Mouse (Mus musculus): Measurements from ENCODE around the gene Hoxd10. TPM values are rescaled to one million over a fixed set of nuclear protein-coding genes. Genes with fewer than 3 reads are reported as not detected.

Gene Hoxd10
- total RNA-seq, 2 experiments from 2014 or later = not detected

GRCm38 (mm10) chr2:74688795-74689573, 2.7 kb upstream of the Hoxd10 start:
- no peak overlapping the region for H3K4me3 ChIP-seq
- H3K27ac ChIP-seq = no peak overlapping the region
- TF ChIP-seq CTCF (conservative IDR thresholded peaks at IDR 0.05) = no peak
- no peak for DNase-seq (ENCODE audit: low spot score in 2 of 2)

GRCm38 (mm10) chr2:74689574-74690337, 2.0 kb upstream of the Hoxd10 start:
- no peak for DNase-seq (ENCODE audit: low spot score in 2 of 2)
- Histone ChIP-seq H3K27ac (no peak overlapping the region), H3K4me3 (no peak overlapping the region)
- no peak for TF ChIP-seq CTCF (conservative IDR thresholded peaks at IDR 0.05)

- H3K4me3 ChIP-seq = no peak overlapping the region
- TF ChIP-seq CTCF (conservative IDR thresholded peaks at IDR 0.05) = no peak
- H3K27ac ChIP-seq = no peak overlapping the region
- no peak for DNase-seq (ENCODE audit: low spot score in 2 of 2)
These were observed 1.4 kb upstream of the Hoxd10 start for GRCm38 (mm10) chr2:74690338-74690716.

- no peak for TF ChIP-seq CTCF (conservative IDR thresholded peaks at IDR 0.05)
- Histone ChIP-seq H3K27ac (no peak overlapping the region), H3K4me3 (no peak overlapping the region)
- no peak for DNase-seq (ENCODE audit: low spot score in 2 of 2)
These were observed 477 bp downstream of the Hoxd10 start for GRCm38 (mm10) chr2:74691995-74692807.

GRCm38 (mm10) chr2:74692808-74693431, 1.2 kb downstream of the Hoxd10 start:
- Histone ChIP-seq H3K4me3 (no peak overlapping the region), H3K27ac (no peak overlapping the region)
- no peak for TF ChIP-seq CTCF (conservative IDR thresholded peaks at IDR 0.05)
- no peak for DNase-seq (ENCODE audit: low spot score in 2 of 2)

- no peak for DNase-seq (ENCODE audit: low spot score in 2 of 2)
- no peak overlapping the region for H3K4me3 ChIP-seq
- no peak for TF ChIP-seq CTCF (conservative IDR thresholded peaks at IDR 0.05)
- H3K27ac ChIP-seq = no peak overlapping the region
These were observed 1.7 kb downstream of the Hoxd10 start for GRCm38 (mm10) chr2:74693432-74693827.

- no peak for DNase-seq (ENCODE audit: low spot score in 2 of 2)
- H3K4me3 ChIP-seq = no peak overlapping the region
- H3K27ac ChIP-seq = no peak overlapping the region
- TF ChIP-seq CTCF (conservative IDR thresholded peaks at IDR 0.05) = peak; percentile 45
These were observed 2.3 kb downstream of the Hoxd10 start for GRCm38 (mm10) chr2:74694066-74694465.

GRCm38 (mm10) chr2:74695383-74695782, 3.7 kb downstream of the Hoxd10 start:
- TF ChIP-seq CTCF (conservative IDR thresholded peaks at IDR 0.05) = no peak
- no peak for DNase-seq (ENCODE audit: low spot score in 2 of 2)
- Histone ChIP-seq H3K27ac (no peak overlapping the region), H3K4me3 (no peak overlapping the region)

GRCm38 (mm10) chr2:74695813-74696430, 4.2 kb downstream of the Hoxd10 start:
- DNase-seq (ENCODE audit: low spot score in 2 of 2) = no peak
- no peak for TF ChIP-seq CTCF (conservative IDR thresholded peaks at IDR 0.05)
- no peak overlapping the region for H3K4me3 ChIP-seq
- no peak overlapping the region for H3K27ac ChIP-seq

- Histone ChIP-seq H3K4me3 (no peak overlapping the region), H3K27ac (no peak overlapping the region)
- no peak for DNase-seq (ENCODE audit: low spot score in 2 of 2)
- TF ChIP-seq CTCF (conservative IDR thresholded peaks at IDR 0.05) = no peak
These were observed 5.0 kb downstream of the Hoxd10 start for GRCm38 (mm10) chr2:74696442-74697335.

GRCm38 (mm10) chr2:74697567-74698121, 5.9 kb downstream of the Hoxd10 start, which contains the start of gene Hoxd9:
Hoxd9 (plus strand) TSS chr2:74697727.
- peak within 1 kb of the TSS; percentile 34 for H3K4me3 ChIP-seq
- no peak for DNase-seq (ENCODE audit: low spot score in 2 of 2)
- no peak within 1 kb of the TSS for H3K27ac ChIP-seq
- peak; percentile 28 for TF ChIP-seq CTCF (conservative IDR thresholded peaks at IDR 0.05)

Measured in layer of hippocampus, adult 2 months (tissue).